Mouse (Mus musculus) hindbrain, embryonic 16.5 days (tissue): Measurements from ENCODE around the gene Mtmr12. TPM values are rescaled to one million over a fixed set of nuclear protein-coding genes. Genes with fewer than 3 reads are reported as not detected.
A peak's percentile ranks its signal among the peaks of the same experiment; 100 is the strongest.

Experiments
- microRNA counts: library from miRNA; unstranded; fragments of <30 nt; microRNA quantifications from one replicate; lab custom pipeline; 2016
- microRNA-seq: library from miRNA; unstranded; fragments of <30 nt; microRNA quantifications from one replicate; pipeline ENCODE4, GENCODE M21; 2017
- polyA plus RNA-seq: library from polyadenylated mRNA; unstranded; fragments of >200 nt; fragmentation: Nextera tagmentation; extraction: Ambion mirVana; gene quantifications from 2 replicates; pipeline ENCODE4 v1.2.1, GENCODE M21; 2015

Gene Mtmr12
- polyA plus RNA-seq, 1 experiment from 2014 or later = 7.1 TPM

MicroRNAs within 50 kb of the gene (microRNA counts, 519-probe panel; counts per million panel counts)
- microRNA mmu-miR-1898 (lab: Ali Mortazavi, UCI) = 2,015 counts per million, percentile 29 among the panel's probes with 10 or more counts

Small RNAs within 50 kb of the gene (microRNA-seq; reads per million reads assigned to microRNA genes)
- gene Mir1898 = not detected

Other genes starting within 250 kb of the Mtmr12 start
- 474 and 502 TPM in 2 replicates for gene Sub1, start 208.0 kb upstream of the Mtmr12 start, polyA plus RNA-seq
- 162 and 168 TPM in 2 replicates for gene Zfr, start 87.2 kb upstream of the Mtmr12 start, polyA plus RNA-seq
- gene Golph3, start 116.4 kb downstream of the Mtmr12 start, polyA plus RNA-seq = 64.2 and 66.1 TPM in 2 replicates
- 0.62 and 1.1 TPM in 2 replicates for gene 1810049J17Rik, start 116.9 kb downstream of the Mtmr12 start, polyA plus RNA-seq